Mouse (Mus musculus) forebrain, embryonic 12.5 days (tissue): ENCODE data around the gene Hcrt. TPM values are rescaled to one million over a fixed set of nuclear protein-coding genes. Genes with fewer than 3 reads are reported as not detected.

Experiments used
- ATAC-seq: fragments of 200-750 bp; cut with Nextera tagmentation; 2 replicates; pipeline ENCODE4 v1.8.0; 2017; ENCODE audit warnings: moderate TSS enrichment; ENCODE audit not compliant: low FRiP score
- H3K27ac ChIP-seq: fragments of 300-500 bp; sonication (generic); 2 replicates; pipeline ENCODE4 v1.5.1; 2016; ENCODE audit warnings: mild to moderate bottlenecking
- H3K27me3 ChIP-seq: fragments of 300-500 bp; sonication (generic); 2 replicates; pipeline ENCODE4 v1.6.1; 2016; ENCODE audit warnings: mild to moderate bottlenecking
- H3K36me3 ChIP-seq: fragments of 300-500 bp; sonication (generic); replicated peaks from 2 replicates; pipeline ENCODE4 v1.6.1; 2016; ENCODE audit warnings: mild to moderate bottlenecking
- H3K4me1 ChIP-seq: fragments of 300-500 bp; sonication (generic); 2 replicates; pipeline ENCODE4 v1.6.1; 2016
- H3K4me2 ChIP-seq: fragments of 300-500 bp; sonication (generic); 2 replicates; pipeline ENCODE4 v1.6.1; 2016; ENCODE audit warnings: mild to moderate bottlenecking, moderate library complexity
- H3K4me3 ChIP-seq: fragments of 300-500 bp; sonication (generic); replicated peaks from 2 replicates; pipeline ENCODE4 v1.5.1; 2016; ENCODE audit warnings: mild to moderate bottlenecking
- H3K9ac ChIP-seq: fragments of 300-500 bp; sonication (generic); 2 replicates; pipeline ENCODE4 v1.6.1; 2016; ENCODE audit warnings: mild to moderate bottlenecking
- H3K9me3 ChIP-seq: fragments of 300-500 bp; sonication (generic); 2 replicates; pipeline ENCODE4 v1.6.1; 2016
- WGBS: fragments of 180-500 bp; shearing (Covaris S2); methylation state at CpG from one replicate; pipeline ENCODE4 v1.1.7; 2016; 5-methylcytosine and 5-hydroxymethylcytosine counted together
- polyA plus RNA-seq: library from polyadenylated mRNA; unstranded; fragments of >200 nt; fragmentation: Nextera tagmentation; extraction: Ambion mirVana; gene quantifications from 2 replicates; pipeline ENCODE4 v1.2.1, GENCODE M21; 2016

The Hcrt gene
- polyA plus RNA-seq, 1 experiment from 2014 or later = 0.36 TPM

- Histone ChIP-seq H3K9me3 (no peaks in the 10 kb centered on the region), H3K36me3 (peaks cover 49% of the 10 kb centered on the region), H3K4me3 (no peak overlapping the region), H3K4me2 (no peak overlapping the region), H3K27me3 (no peaks in the 10 kb centered on the region; the same call in 1 of the 2 replicates), H3K9ac (no peak overlapping the region), H3K27ac (no peak overlapping the region), H3K4me1 (peaks cover 27% of the 10 kb centered on the region)
- WGBS = 71% methylated on average over 6 of the region's 6 CpGs
- no peak for ATAC-seq
These were observed 47.8 kb downstream of the Hcrt start for GRCm38 (mm10) chr11:100714948-100715347.

GRCm38 (mm10) chr11:100714534-100714915, 48.2 kb downstream of the Hcrt start:
- H3K27ac ChIP-seq = no peak overlapping the region
- 47% methylated on average over 6 of the region's 6 CpGs for WGBS
- ATAC-seq = no peak
- 0 out of 2 replicates have a peak overlapping the region, but pooled peaks have one; percentile 53 for H3K9ac ChIP-seq
- no peaks in the 10 kb centered on the region; the same call in 1 of the 2 replicates for H3K27me3 ChIP-seq
- 0 out of 2 replicates have a peak overlapping the region, but pooled peaks have one; percentile 13 for H3K4me3 ChIP-seq
- H3K9me3 ChIP-seq = no peaks in the 10 kb centered on the region
- peaks cover 50% of the 10 kb centered on the region for H3K36me3 ChIP-seq
- peak overlapping the region; percentile 44 for H3K4me2 ChIP-seq
- peaks cover 27% of the 10 kb centered on the region for H3K4me1 ChIP-seq

- no peaks in the 10 kb centered on the region; the same call in 1 of the 2 replicates for H3K27me3 ChIP-seq
- H3K36me3 ChIP-seq = peaks cover 52% of the 10 kb centered on the region
- H3K4me1 ChIP-seq = peaks cover 27% of the 10 kb centered on the region
- no peaks in the 10 kb centered on the region for H3K9me3 ChIP-seq
- 4% methylated on average over 38 of the region's 38 CpGs for WGBS
- peak within 1 kb of the TSS; percentile 64 for H3K4me2 ChIP-seq
- 0 out of 2 replicates have a peak within 1 kb of the TSS, but pooled peaks have one; percentile 36 for H3K27ac ChIP-seq
- peak within 1 kb of the TSS; percentile 53 for H3K9ac ChIP-seq
- no peak for ATAC-seq
- H3K4me3 ChIP-seq = peak within 1 kb of the TSS; percentile 13
These were observed 48.8 kb downstream of the Hcrt start, which contains the start of gene Hspb9 for GRCm38 (mm10) chr11:100713735-100714533. Hspb9 (plus strand) TSS chr11:100713850.

DNA sequence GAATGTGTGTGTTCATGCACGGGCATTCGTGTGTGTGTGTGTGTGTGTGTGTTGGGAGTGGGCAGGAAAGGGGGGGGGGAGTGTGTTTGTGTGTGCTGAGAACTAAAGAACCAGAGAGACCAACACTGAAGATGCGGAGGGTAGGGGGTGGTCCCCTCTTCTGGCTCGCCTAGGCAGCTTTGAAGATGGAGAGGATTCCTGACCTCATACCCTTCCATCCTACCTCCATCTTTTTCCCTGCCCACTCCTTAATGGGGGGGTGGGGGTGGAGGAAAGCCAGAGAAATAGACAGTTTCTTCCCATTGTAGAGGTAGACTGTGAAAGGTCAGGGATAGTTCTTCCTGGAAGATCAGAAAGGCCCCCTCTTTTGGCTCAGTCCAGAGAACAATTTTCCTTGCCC, 49.6 kb downstream of the Hcrt start:
- Histone ChIP-seq H3K9ac (peak overlapping the region; percentile 53; the same call in 1 of the 2 replicates), H3K36me3 (peaks cover 52% of the 10 kb centered on the region), H3K27me3 (no peaks in the 10 kb centered on the region; the same call in 1 of the 2 replicates), H3K4me3 (peak overlapping the region; percentile 13), H3K27ac (0 out of 2 replicates have a peak overlapping the region, but pooled peaks have one; percentile 36), H3K4me2 (no peak overlapping the region), H3K9me3 (no peaks in the 10 kb centered on the region), H3K4me1 (peaks cover 27% of the 10 kb centered on the region)
- WGBS = 52% methylated on average over 4 of the region's 4 CpGs
- no peak for ATAC-seq

GRCm38 (mm10) chr11:100711783-100712615, 50.7 kb downstream of the Hcrt start, which contains the start of gene Kat2a:
Kat2a (minus strand) TSS chr11:100712465.
- Histone ChIP-seq H3K27me3 (no peaks in the 10 kb centered on the region; the same call in 1 of the 2 replicates), H3K27ac (peak within 1 kb of the TSS; percentile 59), H3K9ac (peak within 1 kb of the TSS; percentile 92), H3K4me2 (peak within 1 kb of the TSS; percentile 64), H3K9me3 (no peaks in the 10 kb centered on the region), H3K4me1 (peaks cover 27% of the 10 kb centered on the region), H3K4me3 (peak within 1 kb of the TSS; percentile 94), H3K36me3 (peaks cover 53% of the 10 kb centered on the region)
- 2% methylated on average over 48 of the region's 48 CpGs for WGBS
- ATAC-seq = peak; percentile 94

Other genes with a start within 250 kb of the Hcrt start
- 320 and 356 TPM in 2 replicates for gene Acly, start 234.9 kb downstream of the Hcrt start, polyA plus RNA-seq
- gene Ttc25, start 217.3 kb downstream of the Hcrt start, polyA plus RNA-seq = 2.1 and 2.6 TPM in 2 replicates
- gene Cnp, start 188.0 kb downstream of the Hcrt start, polyA plus RNA-seq = 19.4 and 23.4 TPM in 2 replicates
- 87.1 and 90.2 TPM in 2 replicates for gene Nkiras2, start 143.7 kb downstream of the Hcrt start, polyA plus RNA-seq
- 299 and 310 TPM in 2 replicates for gene Dnajc7, start 142.8 kb downstream of the Hcrt start, polyA plus RNA-seq
- gene Zfp385c, start 70.5 kb downstream of the Hcrt start, polyA plus RNA-seq = 0.12 and 0.61 TPM in 2 replicates
- gene Dhx58, start 58.7 kb downstream of the Hcrt start, polyA plus RNA-seq = 2.1 and 2.6 TPM in 2 replicates
- gene Kat2a, start 50.5 kb downstream of the Hcrt start, polyA plus RNA-seq = 65.2 and 65.7 TPM in 2 replicates
- 0.52 TPM in 1 of 2 replicates, not detected in the other for gene Hspb9, start 49.1 kb downstream of the Hcrt start, polyA plus RNA-seq
- gene Rab5c, start 24.7 kb downstream of the Hcrt start, polyA plus RNA-seq = 18.2 and 25.2 TPM in 2 replicates
- 4.4 and 4.7 TPM in 2 replicates for gene Kcnh4, start 3.0 kb downstream of the Hcrt start, polyA plus RNA-seq
- gene Ghdc, start 8.0 kb upstream of the Hcrt start, polyA plus RNA-seq = 3.1 and 3.3 TPM in 2 replicates
- gene Stat5b, start 87.8 kb upstream of the Hcrt start, polyA plus RNA-seq = 16.6 and 17.3 TPM in 2 replicates
- gene Stat5a, start 96.4 kb upstream of the Hcrt start, polyA plus RNA-seq = 1.2 and 1.8 TPM in 2 replicates
- 30.8 and 34.1 TPM in 2 replicates for gene Stat3, start 176.6 kb upstream of the Hcrt start, polyA plus RNA-seq
- gene Cavin1, start 208.0 kb upstream of the Hcrt start, polyA plus RNA-seq = 29.9 and 35.6 TPM in 2 replicates
- 48.9 and 54.9 TPM in 2 replicates for gene Atp6v0a1, start 246.5 kb upstream of the Hcrt start, polyA plus RNA-seq